Mouse (Mus musculus) gonadal fat pad, adult 2 months (tissue): ENCODE measurements around the gene Nectin1. TPM values are rescaled to one million over a fixed set of nuclear protein-coding genes. Genes with fewer than 3 reads are reported as not detected.

Experiments
- DNase-seq: peaks from one replicate; pipeline ENCODE4 v3.0.0-alpha.2; 2012; ENCODE audit warnings: low read depth
- polyA plus RNA-seq: library from polyadenylated mRNA; depleted of rRNA; stranded (reverse); fragments of >200 nt; gene quantifications from 2 replicates; pipeline ENCODE4 v1.2.3, GENCODE M21; 2012

Nectin1 gene
- polyA plus RNA-seq, 1 experiment: 6.7 TPM

DNA sequence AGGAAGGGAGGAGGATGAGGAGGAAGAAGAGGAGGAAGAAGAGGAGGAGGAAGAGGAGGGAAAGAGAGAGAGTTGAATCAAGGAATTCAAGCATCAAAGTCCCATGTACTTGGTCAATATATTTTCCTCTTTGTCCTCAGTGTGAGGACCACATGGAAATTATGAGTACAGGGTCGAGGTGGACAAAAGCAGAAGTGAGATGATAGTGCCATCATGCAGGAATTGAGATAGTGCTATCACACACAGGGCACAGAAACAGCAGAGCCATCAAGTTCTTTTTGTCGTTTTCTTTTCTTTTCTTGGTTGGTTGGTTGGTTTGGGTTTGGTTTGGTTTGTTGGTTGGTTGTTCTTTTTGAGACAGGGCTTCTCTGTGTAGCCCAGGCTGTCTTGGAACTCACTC is 2.5 kb upstream of the Nectin1 start:
- no peak for DNase-seq

DNA sequence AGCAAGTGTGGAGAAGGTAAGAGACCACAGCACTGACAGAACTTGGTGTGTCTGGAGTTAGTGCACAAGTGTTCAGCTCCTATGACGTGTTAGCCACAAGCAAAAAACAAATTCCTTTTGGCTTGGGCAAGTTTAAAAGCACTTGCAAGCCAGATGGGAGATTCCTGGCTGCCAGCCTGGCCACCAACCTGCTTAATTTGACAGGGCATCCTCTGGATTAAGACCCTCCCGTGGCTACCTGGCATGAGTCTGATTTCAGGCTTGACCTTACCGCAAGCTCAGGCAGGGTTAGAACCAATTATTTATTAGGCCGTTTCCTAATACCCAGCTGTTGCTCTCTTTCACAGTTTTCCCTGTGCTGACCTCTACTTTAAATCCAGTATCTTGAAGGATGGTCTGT is 1.7 kb upstream of the Nectin1 start:
- no peak for DNase-seq

- no peak for DNase-seq
These were observed 710 bp upstream of the Nectin1 start for GRCm38 (mm10) chr9:43742902-43743646.

- no peak for DNase-seq
These were observed 576 bp downstream of the Nectin1 start for GRCm38 (mm10) chr9:43744138-43744981.

GRCm38 (mm10) chr9:43745051-43745792 is 1.4 kb downstream of the Nectin1 start:
- no peak for DNase-seq

DNA sequence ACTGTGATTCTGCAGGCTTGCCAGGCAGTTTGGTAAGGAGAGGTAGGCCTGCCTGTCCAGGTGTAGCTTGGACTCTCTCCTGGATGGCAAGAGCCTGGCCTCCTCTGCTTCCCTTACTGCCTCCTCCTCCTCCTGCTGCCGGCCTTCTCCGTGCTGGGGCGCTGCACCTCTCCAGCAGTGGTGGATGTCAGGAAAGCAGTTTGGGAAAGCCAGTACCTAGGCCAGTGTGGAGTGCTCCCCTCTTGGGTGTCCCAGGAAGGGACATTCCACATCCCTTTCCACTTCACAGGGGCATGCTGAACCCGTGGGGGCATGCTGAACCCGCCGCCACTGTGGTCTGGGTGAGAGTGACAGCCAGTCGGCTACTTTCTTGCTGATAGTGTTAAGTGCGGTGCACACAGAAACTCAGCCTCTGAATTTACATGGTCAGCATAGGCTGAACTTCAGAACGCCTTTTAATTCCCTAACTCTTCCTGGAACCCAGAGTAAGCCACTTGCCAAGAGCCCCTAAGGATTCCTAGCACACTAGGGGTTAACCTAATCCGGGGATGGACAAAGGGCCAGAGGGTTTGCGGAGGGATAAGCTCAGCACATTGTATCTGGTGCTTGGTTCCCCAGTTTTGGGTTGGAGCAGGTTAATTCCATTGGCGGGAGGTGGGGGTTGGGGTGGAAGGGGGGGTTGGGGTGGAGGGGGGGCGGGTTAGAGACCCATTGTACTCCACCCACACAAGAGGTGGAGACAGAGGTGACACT is 2.3 kb downstream of the Nectin1 start:
- no peak for DNase-seq

DNA sequence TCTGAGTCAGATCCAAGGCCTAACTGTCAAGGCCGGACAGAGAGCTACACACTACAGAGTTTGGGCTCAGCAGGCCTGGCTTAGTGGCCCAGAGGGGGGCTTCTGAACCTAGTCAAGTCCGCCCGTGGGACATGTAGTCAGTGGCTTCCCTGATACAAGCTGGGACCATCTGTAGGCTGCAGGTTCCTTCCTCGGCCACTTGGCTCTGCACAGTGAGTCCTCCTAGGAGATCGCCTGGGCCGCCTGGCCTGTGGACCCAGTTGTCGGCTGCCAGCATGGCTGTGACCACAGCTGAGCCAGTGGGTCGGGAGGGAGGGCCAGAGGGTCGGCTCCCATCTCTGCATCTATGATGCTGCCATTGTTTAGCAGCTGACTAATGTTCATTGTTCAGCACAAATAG is 3.9 kb downstream of the Nectin1 start:
- DNase-seq: no peak

DNA sequence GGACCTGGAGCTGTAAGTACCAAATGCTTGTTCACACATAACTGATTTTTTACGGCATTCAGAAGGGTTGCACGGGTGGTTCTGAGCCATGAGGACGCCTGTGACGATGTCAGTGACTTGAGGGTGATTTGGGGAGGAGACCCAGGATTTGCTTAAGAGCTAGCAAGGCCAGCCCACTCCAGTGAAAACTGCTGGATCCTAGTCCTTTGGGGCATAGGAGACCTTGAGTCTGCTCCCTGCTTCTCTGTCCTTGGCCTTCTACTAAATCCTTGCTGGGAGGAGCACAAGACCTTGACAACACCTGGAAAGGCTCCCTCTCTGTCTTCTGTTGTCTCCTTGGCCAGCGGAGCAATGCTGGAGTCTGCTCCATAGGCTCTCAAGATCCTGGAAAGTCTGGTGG is 4.7 kb downstream of the Nectin1 start:
- DNase-seq: no peak

DNA sequence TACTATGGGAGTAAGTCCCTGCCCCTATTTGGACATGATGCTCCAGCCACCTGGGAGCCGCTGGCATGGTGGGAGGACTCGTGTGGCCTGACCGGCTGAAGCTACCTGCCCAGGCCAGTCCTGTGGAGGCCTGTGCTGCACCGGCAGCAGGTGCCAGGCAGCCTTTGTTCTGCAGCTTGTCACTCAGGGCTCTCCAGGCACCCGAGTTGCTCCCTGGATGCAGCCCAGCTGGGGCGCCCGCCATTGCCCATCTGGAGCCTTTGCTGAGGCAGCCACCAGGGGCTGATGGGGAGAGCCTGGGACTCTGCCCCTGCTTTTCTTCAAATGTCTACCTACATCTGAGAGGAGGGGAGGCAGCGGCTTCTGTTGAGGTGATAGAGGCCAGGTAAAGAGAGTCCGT is 6.3 kb downstream of the Nectin1 start:
- DNase-seq: no peak

GRCm38 (mm10) chr9:43751111-43751510 is 7.3 kb downstream of the Nectin1 start:
- DNase-seq: no peak

GRCm38 (mm10) chr9:43753481-43753880 is 9.7 kb downstream of the Nectin1 start:
- DNase-seq: no peak

GRCm38 (mm10) chr9:43754083-43754482 is 10.3 kb downstream of the Nectin1 start:
- DNase-seq: no peak

DNA sequence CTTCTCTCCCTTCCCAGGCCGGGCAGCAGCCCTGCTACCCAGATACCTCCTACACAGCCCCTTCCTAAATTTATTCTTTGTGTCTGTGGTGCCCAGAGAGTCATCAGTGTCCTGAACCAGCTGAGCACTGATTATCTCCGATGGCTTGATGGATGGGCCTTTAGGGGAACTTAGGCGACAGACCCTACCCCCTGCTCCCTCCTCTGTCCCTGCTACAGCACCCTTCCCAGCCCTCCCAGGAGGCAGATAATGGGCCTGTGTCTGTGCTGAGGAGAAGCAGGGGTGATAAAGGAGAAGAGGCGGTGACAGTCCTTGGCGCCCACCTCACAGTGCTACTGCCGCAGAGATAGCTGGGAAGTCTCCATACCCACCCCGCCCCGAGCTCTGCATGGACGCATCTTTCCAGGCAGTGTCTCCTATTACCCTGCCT is 11.0 kb downstream of the Nectin1 start:
- DNase-seq: no peak

DNA sequence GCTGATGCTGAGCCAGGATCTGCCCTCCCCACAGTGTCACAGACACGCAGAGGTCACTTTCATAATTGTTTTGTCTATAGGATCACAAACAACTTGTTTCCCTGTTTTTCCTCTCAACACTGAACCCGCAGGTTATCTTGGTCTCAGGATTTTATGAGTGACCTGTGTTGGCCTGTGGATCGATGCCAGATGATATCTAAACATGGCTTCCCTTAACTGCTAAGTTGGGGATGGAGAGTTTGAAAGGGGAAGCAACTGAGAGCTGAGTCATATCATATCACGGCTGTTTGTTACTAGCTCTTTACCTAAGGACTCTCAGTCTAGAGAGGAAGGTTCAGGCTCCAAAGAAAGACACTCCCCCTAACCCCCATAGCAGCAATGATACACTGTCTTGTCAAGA is 11.7 kb downstream of the Nectin1 start:
- no peak for DNase-seq

DNA sequence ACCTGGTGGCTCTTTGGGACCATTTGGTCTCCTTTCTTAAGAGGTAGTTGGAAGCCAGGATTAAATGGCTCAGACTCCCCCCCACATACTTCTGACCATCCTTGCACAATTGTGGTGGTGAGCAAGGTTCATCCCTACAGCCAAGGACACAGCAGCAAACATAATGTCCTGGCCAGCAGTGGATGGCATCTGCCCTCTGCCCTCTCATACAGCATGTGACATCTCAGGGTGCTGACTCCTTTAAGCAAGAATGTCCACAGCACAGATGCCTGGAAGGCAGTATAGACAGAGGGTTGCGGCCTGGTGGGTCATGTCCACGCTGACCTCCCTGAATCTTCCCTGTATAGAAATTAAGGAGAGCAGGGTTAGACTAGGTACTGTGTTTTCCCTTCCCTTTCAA is 12.1 kb downstream of the Nectin1 start:
- no peak for DNase-seq

GRCm38 (mm10) chr9:43757225-43757624 is 13.4 kb downstream of the Nectin1 start:
- DNase-seq: no peak

DNA sequence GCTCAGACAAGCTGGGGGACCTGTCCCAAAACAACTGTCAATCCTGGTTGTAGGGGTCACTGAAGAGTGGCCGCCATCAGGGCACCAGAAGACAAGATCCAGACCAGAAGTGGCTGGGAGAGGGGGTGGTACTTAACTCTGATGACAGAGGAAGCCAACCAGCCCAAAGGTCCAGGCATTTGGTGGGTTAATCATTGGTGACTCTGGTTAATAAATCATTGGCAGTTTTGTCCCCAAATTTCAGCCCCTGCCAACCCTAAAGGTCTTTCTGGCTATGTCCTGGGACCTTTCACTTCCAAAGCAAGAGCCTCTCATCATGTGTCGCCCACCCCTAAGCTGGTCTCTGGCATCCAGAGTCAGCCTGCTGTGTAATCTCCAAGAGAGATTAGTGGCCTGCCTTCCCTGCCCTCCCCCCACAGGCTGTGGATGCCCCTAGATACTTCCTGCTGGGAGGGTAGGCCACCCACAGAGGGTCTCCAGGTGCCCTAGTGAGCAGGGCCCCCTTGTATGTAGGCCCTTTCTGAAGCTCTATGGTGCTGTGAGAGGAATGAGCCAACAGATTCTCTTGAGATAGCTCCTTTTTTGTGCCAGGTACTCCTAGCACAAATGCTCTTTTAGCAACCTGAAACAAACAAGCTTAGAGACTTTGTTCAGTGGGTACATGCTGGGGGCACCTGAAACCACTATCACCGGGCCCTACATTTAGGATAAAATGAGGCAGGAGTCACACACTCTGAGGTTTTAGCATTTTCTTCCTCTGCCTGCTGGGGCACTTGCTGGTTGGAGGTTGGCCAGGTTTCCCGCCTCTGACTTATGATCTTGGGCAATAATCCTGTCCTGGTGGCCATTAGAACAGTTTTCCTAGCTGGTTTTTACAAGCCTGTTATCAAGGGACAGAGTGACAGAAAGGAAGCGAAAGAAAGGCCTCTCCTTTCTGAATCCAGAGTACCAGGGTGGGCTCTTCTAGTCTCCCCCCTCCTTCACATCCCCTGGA is 14.5 kb downstream of the Nectin1 start:
- no peak for DNase-seq

DNA sequence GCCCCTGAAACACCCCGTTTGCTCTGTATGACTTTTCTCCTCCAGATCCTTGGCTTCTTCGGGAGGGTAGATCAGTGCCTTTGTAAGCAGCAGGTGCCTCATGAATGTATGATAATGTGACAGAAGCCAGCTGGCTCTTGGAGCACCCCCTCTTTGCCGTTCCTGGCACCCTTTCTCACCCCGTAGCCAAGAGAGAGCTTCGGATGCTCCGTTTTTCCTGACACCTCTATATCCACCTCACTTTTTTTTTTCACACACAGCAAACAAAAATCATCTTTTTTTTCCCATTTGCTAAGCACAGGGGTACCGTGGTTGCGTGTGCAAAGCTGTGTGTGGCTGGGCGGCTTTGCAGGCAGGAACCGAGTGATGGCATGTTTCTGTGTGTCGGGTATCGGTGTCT is 16.3 kb downstream of the Nectin1 start:
- no peak for DNase-seq

GRCm38 (mm10) chr9:43761181-43761820 is 17.5 kb downstream of the Nectin1 start:
- DNase-seq: no peak

DNA sequence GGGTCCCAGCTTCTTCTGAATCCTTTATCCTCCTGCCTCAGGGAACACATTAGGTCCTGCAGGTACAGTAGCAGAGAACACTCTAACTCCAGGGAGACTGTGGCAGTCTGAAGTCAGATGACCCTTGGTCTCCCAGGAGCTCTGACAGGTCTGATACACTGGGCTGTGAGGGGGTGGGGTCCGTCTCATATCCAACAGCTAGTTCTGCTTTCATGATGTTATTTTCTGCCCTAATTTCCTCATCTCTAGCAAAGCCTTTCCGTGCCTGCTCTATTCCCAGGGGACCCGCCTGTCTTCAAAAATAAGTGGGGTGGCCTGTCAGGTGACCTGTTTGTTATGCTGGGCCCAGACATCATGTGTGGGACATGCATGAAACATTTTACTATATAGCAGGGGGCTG is 18.2 kb downstream of the Nectin1 start:
- no peak for DNase-seq
